Mouse (Mus musculus) gastrocnemius, adult 8-10 months (tissue): ENCODE results near the gene Dnmt3l. TPM values are rescaled to one million over a fixed set of nuclear protein-coding genes. Genes with fewer than 3 reads are reported as not detected.
"Not testable (repeated sequence)": the region's sequence is repeated elsewhere in the genome, so short reads cannot be mapped to it uniquely, and the experiment has no call there.

Experiments used
- DNase-seq, 2 experiments: peaks; one replicate each; pipeline ENCODE4 v3.0.0; 2022; ENCODE audit warnings: low spot score in 2 of 2
- total RNA-seq, 4 experiments: library from RNA; stranded (reverse); gene quantifications; 2 replicates each; pipeline ENCODE4 v1.2.4; 2022

The Dnmt3l gene
- not detected for total RNA-seq

DNA sequence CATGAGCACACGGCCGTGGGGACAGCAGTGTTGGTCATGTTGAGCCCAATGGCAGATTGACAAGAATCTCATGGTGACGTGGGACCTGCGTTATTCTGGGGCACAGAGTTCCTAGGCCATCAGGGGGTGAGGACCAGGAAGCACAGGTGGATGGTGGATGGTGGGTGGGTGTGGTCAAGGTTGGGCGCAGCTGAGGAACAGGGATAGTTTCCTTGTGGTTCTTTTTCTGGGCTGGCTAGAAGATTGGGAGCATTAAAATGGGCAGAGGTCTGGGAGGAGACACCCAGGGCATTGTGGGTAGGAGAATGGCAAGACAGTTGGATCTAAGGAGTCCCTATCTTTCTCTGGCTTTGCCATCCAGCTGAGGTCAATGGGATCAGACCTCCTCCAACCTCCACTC is at the start of gene Dnmt3l:
Gene Dnmt3l (plus strand): TSS at position 301 of the 400 bp plus-strand sequence.
- DNase-seq, result no peak

DNA sequence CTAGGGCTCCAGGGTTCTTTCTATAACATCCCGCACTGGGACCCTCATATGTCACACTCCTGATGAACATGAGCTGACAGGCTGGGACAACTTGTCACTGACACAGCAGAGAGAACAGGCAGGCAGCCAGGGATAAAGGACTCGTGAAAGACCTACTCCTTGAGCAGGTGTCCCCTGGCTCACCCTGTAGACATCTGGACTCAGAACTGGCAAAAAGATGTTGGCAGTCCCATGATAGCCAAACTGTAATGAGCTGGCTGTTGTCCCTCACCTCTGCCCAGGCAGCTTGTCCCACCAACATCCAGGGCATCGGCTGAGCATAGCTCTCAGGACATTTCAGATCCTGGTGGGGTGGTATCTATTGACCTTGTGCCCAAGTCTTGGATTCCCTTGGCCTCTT is 46.1 kb upstream of the Dnmt3l start:
- no peak for DNase-seq

DNA sequence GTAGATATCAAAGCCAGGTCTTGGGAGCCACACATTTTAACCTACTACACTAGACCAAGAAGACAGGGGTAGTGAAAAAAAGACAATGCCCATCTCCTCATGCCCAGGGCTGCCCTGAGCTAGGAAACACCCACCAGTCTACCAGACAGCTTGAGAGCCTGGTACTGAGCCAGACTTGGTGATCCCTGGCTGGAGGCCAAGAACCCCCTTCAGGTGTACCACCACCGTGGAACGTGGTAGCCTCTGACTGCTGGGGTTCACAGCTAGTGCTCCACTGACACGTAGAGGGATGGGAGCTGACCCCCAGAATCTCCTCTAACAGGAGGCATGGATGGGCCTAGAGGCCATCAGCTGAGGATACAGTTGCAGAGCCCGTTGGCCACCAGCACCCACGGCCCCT is 41.5 kb upstream of the Dnmt3l start:
- DNase-seq, result no peak

DNA sequence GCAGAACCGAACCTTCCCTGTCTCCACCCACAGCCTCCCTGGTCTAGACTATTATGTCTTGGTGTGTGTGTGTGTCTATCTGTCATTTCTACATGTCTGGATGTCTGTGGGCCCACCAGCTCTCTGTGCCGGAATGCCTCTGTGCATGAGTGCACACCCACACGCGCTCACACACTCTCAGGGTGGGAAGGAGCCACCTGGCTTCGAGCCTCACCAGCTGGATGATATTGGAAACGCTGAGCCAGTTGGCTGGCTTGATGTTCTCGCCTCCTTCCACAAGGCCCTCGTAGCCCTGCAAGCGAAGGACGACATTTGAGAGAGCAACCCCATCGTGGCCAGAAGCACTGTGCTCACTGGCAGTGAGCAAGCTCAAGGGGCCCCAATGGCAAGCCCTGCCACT is 40.0 kb upstream of the Dnmt3l start:
- peak; percentile 30 to 45 for DNase-seq

DNA sequence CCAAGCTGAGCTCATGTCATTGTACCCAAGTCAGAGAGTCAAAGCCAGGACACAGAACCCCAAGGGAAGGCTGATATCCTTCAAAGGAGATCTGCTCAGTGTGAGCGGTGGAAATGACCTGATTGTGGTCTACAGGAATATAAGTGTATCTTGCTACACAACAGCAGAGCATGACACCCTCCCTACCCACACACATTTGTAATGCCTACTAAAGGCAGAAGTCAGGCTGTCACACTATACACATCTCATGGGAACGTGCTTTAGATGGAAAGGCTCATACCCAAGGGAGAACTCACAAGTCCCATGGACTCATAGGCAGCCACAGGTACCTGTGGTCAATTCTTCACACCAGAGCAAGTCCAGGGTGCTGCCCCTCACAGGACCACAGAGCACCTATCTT is 39.4 kb upstream of the Dnmt3l start:
- no peak for DNase-seq

DNA sequence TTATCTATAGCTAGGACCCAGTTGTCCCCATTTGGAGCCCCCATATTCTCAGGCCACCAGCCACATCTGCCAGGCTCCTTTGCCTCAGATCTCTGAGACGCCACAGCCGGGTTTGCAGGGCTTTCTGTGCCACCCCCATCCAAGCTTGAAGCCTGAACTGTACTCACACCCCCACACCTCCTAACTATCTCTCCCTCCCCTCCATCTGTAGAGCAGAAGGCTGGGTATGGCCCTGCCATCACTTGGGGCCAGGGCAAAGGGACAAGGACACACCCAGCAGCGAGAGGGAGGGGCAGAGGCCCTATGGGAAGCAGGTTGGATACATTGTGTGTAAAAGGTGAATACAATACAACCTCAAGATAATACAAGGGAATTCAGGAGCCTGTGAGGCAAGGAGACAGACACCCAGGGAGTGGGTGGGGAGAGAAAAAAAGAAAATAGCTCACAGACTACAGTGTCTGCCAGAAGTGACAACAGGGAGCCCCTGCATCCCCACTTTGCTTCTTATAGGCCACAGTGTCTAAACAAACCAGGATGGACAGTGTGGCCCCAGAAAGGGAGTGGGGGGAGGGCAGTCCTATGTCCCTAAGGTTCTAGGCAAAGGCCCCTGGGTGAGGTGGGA is 37.2 kb upstream of the Dnmt3l start:
- DNase-seq, result no peak

DNA sequence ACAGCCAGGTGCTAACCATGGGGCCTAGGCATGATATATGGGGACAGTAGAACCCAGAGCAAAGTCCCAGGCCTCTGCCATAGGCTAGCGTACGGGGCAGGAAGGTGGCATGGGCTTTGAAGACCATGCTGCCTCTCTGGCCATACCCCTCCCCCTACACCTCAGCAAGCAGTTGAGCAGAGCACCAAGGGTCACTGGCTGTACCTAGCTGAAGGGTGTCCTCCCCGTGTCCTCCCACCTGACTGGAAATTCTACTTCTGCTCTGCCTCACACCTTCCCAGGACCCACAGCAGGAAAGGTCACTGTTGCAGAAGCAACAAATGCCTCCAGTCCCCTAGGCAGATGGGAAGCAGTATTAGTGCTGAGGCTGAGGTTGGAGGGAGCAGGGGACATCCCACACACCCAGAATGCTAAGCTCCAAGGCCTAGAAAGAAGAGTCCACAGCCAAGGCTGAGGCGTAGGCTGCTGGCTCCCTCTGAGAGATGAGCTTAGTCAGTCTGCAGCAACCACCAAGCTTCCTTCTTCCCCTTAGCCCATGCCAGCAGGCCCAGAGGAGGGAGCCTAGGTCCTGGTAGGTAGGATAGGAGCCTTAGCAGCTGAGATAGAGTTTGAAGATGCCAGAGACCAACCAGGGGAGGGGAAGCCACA is 35.8 kb upstream of the Dnmt3l start:
- no peak for DNase-seq

DNA sequence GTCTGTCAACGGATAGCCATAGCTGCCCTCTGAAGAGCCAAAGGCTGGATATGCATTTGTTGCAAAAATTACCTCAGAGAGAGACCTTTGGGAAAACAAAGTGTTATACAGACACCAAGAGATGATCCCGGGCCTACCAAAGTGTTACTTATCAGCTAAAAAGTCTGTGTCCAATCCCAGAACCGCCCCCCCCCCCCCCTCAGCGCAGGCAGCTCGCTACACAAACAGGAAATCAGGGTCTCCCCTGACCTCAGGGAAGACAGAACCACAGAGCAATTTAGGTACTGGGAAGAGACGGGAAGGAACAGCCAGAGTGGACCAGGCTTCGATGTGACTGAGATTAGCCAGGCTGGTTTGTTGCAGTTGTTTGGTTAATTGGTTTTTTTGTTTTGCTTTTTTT is 34.5 kb upstream of the Dnmt3l start:
- no peak for DNase-seq

DNA sequence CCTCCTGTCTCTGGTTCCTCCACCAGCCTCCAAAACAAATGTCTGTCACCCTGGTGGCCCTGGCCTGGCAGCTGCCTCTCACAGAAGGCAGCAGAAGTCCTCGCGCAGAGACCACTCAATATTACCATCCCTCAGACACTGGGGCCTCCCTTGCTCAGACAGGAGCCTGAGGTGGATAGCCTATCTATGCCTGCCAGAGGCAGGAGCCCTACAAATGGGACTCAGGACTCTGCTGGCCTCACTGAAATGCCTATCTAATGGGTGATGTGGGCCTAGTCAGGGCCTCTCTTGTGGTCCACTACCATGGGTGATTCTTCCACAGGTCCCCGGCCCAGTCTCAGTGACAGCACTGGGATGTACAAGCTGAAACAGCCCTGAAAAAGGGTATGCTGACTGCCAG is 33.6 kb upstream of the Dnmt3l start:
- DNase-seq, result no peak

DNA sequence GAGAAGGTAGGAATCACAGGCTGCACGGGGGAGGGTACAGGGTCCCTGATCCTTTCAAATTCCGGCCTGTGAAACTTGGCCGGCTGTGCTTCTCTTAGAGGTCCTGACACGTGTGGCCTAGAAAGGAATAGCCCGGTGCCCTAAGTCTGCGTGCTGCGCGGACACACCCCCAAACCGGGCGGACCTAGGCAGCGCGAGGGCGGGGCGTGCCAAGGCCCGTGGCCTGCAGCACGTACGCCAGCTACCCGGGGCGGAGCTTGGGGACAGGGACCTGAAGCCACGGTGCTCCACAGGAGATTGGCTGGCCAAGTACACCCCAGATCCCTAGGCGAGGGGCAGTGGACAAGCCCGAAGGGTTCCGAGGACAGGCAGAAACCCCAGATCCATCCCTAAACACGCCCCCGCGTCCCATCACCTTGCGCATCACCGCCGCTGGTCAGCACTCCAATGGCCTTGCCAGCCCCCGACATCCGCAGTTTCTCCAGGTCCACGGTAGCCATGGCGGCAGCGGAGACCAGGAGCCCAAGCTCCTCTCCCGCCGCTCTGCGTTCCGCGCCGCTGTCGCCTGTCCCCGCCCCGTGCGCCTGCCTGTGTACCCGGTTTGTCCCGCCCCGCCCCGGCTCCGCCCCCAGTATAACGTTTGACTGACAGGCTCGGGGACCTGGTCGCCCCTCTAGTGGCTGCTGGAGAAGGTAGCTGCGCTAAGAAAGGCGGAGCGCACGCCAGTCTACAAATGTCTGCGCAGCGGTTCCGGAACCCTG is 32.4 kb upstream of the Dnmt3l start:
- peak; percentile 91 to 93 for DNase-seq

DNA sequence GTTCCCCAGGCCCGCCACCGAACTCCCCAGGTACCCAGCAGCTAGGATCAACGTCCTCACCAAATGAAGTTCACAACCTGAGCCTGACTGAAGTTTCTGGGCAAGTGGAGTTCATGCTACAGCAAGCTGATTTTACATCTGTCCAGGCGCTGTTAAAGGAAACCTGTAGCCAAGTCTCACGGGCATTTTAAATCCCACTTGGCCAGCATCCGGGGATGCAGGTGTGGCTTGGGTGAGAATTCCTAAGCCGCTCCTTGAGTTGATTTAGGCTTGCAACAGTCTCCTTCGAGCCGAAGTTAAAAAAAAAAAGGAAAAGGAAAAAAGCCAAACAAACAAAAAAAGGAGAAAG is 31.8 kb upstream of the Dnmt3l start, which contains the start of gene Pfkl:
Gene Pfkl (minus strand): TSS at position 139 of the 349 bp plus-strand sequence.
- DNase-seq, result no peak

DNA sequence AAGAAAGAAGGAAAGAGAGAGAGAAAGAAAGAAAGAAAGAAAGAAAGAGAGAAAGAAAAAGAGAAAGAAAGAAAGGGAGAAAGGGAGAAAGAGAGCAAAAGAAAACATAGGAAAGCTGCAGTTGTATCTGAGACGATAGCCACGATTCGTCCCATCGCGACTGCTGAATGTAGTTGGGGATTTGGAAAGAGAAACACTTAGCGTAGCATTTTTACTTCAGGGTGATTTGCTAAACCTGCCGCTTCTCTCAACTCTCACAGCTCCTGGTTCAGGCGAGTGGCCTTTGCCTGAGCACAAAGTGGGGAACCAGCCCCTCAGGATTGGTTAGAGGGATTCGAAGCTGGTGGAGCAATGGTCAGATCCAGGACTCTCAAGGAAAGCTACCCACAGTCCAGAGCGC is 31.4 kb upstream of the Dnmt3l start:
- DNase-seq, result no peak

DNA sequence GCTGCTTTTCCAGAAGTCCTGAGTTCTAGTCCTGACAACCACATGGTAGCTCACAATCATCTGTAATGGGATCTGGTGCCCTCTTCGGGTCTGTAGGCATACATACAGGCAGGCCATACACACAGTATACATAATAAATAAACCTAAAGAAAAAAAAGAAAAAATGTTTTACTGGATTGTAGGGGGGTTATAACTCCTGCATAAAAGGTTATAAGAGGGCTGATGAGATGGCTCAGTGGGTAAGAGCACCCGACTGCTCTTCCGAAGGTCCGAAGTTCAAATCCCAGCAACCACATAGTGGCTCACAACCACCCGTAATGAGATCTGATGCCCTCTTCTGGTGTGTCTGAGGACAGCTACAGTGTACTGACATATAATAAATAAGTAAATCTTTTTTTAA is 30.6 kb upstream of the Dnmt3l start:
- DNase-seq, result not testable (repeated sequence)

DNA sequence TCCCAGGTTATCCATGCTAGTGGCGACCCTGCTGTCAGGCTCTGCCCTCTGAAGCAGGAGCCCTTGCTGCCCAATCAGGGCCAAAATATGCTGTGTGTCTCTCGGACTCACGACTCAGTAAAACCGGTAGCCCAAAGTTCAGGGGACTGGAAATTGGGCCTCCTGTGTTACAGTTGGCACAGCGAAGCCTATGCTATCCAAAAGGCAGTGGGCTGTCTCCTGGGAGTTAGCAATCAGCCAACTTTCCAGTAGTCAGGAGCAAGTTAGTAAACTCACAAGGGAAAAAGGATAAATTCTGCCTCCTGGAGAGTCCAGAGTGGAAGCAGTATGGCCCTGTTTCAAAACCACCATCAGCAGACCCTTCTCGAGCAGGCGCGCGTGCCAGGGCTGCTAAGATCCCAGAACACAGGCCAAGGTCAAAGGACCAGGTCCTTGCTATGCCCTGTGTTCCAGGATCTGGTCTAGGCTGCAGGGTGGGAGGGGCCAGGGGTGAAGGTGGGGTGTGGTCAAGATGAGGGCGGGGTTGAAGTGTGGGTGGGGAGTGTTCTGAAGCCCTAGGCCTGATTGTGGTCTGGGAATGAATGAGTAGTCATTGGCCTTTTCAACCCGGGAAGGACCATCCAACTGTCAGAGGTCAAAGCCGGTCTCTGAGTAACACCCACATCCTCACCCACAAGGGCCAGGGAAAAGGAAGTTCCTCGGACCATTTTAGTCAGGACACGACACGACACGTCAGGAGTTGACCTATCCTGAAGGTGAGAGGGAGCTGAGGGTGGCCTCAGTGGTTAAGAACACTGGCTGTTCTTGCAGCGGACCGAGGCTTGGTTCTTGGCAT is 28.9 kb upstream of the Dnmt3l start:
- no peak for DNase-seq

DNA sequence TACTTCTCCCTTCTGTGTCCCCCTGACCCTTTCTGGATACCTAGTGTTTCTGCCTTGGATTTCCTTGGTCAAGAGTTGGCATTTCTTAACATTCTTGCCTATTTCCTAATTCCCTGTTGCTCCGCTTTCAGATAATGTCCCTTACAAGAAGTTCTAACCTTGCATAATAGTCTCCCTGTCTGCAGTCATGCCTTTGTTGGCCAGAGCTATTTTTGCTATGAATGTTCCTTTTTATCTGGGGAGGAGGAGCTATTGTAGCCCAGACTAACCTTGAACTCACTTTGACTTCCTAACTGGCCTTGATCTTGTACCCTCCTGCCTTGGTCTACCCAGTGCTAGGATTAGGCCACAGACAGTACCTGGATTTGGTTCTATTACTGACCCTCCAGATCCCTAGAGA is 26.3 kb upstream of the Dnmt3l start:
- no peak for DNase-seq

DNA sequence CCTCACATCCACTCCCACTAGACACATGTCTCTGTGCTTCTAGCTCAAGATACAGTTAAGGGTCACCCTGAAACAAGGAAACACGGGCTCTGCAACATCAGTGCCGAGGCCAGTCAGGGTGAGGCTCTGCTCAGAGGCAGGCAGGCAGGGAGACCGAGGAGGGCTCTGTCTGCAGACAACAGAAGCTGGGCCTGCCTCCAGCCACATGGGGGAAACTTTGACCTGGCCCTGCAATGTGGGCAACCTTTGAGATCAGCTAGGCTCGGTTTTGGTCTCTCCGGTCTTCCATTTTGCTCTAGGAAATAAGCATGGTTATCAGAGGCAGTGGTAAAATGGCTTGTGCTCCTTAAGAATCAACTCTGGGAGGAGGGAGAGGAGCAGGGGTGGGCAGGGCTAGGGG is 25.4 kb upstream of the Dnmt3l start:
- no peak for DNase-seq

DNA sequence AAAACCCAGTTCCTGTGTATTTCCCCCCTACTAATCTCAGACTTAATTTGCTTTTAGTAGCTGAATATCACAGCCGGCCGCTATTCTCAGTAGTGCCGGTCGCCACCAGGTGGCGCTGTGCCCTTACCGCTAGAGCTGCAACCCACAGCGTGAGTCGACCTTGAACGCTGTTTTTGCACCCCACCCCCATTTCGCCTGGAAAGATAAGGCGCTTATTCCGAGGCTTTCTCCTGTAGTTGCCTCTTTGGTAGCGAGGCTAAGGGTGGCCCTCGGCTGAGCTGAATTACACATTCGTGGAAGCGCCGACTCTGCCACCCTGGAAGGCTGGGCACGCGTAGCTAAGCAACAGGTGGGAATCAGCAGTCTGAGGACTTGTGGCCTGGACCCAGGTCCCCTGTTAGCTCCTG is 22.9 kb upstream of the Dnmt3l start:
- peak; percentile 20 to 32 for DNase-seq

DNA sequence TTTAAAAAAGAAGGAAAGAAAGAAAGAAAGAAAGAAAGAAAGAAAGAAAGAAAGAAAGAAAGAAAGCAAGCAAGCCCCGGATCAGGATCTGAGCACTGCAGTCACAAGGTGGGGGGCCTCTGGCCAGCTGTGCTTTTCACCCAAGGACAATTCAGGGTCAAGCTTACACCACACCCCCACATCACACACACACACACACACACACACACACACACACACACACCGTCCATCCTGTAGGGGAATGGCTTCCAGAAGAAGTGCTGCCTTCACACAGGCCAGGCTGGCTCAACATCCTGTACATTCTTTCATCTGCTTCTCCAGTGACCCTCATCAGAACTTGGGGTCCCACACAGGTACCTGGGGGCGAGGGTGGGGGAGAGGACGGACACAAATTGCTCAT is 22.5 kb upstream of the Dnmt3l start:
- no peak for DNase-seq

DNA sequence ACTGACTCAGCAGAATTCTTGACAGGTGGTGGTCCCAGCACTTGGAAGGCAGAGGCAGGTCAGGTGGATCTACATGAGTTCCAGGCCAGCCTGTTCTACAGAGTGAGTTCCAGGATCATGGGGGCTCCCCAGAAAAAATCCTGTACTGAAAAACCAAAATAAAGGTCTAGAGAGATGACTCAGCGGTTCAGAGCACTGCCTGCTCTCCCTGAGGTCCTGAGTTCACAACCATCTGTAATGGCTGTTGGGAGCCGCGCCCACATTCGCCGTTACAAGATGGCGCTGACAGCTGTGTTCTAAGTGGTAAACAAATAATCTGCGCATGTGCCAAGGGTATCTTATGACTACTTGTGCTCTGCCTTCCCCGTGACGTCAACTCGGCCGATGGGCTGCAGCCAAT is 21.8 kb upstream of the Dnmt3l start:
- DNase-seq, result not testable (repeated sequence)

DNA sequence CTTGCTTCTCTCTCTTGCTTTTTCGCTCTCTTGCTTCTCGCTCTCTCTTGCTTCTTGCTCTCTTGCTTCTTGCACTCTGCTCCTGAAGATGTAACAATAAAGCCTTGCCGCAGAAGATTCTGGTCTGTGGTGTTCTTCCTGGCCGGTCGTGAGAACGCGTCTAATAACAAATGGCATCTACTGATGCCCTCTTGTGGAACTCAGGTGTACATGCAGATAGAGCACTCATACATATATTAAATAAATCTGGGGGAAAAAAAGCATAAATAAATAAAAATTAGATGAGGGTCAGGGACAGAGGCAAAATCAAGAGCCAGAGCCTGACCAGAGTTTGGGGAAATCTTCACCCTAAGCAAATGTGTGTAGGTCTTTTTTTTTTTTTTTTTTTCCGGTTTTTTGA is 16.3 kb upstream of the Dnmt3l start:
- not testable (repeated sequence) for DNase-seq

DNA sequence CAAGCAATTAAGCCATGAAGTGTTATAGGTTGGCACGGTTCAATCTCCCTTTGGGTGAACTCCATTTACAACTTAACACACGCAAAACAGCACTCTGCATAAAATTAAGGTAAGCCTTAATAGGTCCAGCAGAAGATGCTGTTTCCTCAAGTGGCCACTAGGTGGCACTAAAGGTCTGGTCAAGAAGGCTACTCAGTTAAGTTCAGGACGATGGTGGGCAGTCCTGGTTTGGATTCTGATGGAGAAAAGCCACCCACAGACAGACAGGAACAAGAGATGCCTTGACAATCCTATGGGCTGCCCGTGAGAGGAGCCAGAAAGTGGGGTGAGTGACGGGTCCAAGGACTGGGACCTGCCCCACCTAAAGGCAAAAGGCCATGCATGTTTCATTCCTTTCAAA is 13.6 kb upstream of the Dnmt3l start:
- DNase-seq, result peak; percentile 32 to 39

DNA sequence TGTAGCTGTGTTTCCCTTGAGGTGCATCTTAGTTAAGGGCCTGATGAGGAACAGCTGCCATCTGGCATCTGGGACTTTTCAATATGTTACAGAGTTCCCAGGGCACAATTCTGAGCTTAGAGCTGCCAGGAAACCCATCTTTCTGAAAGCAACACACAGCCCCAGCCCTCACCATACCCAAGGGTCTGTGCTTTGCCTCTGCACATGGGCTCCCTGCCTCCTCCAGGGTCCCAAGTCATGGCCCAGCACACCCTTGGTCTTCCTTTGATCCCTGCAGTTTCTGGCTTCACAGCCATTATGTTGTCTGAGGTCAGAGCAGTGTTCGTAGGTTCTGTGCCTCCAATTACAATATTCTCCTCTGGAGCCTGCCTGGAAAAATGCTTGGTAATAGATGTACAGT is 12.7 kb upstream of the Dnmt3l start:
- no peak for DNase-seq
